Mouse (Mus musculus) ES-Bruce4 (cell line): ENCODE data around the gene Slc8a2. TPM values are rescaled to one million over a fixed set of nuclear protein-coding genes. Genes with fewer than 3 reads are reported as not detected.

Source experiments
- H3K27ac ChIP-seq: 2 replicates; pipeline ENCODE4 v1.5.1; 2012; ENCODE audit warnings: low read length, inconsistent platforms; ENCODE audit not compliant: insufficient read depth
- H3K27me3 ChIP-seq: 2 replicates; pipeline ENCODE4 v1.6.1; 2012; ENCODE audit warnings: mild to moderate bottlenecking, low read length, inconsistent platforms; ENCODE audit not compliant: control insufficient read depth, poor library complexity, insufficient read depth, severe bottlenecking
- H3K36me3 ChIP-seq: 2 replicates; pipeline ENCODE4 v1.6.1; 2012; ENCODE audit warnings: inconsistent platforms, mild to moderate bottlenecking, low read length, moderate library complexity; ENCODE audit not compliant: control insufficient read depth, poor library complexity, insufficient read depth, severe bottlenecking
- H3K4me1 ChIP-seq: one replicate; pipeline ENCODE4 v1.8.1; 2011; ENCODE audit warnings: low read length; ENCODE audit not compliant: control insufficient read depth, insufficient read depth
- H3K4me3 ChIP-seq: 2 replicates; pipeline ENCODE4 v1.5.1; 2011; ENCODE audit warnings: low read depth, mild to moderate bottlenecking, low read length
- H3K9ac ChIP-seq: 2 replicates; pipeline ENCODE4 v1.6.1; 2012; ENCODE audit warnings: low read depth, mild to moderate bottlenecking, inconsistent platforms; ENCODE audit not compliant: poor library complexity, severe bottlenecking
- H3K9me3 ChIP-seq: replicated peaks from 2 replicates; pipeline ENCODE4 v1.6.1; 2012; ENCODE audit warnings: mild to moderate bottlenecking, low read length, inconsistent platforms; ENCODE audit not compliant: control insufficient read depth, poor library complexity, insufficient read depth, severe bottlenecking
- CTCF ChIP-seq: IDR thresholded peaks from one replicate; pipeline ENCODE4 v1.8.1; 2011; ENCODE audit warnings: low read depth, low read length
- EP300 ChIP-seq: IDR thresholded peaks from 2 replicates; pipeline ENCODE4 v1.6.1; 2011; ENCODE audit warnings: low read depth, low read length; ENCODE audit not compliant: insufficient read depth
- POLR2A ChIP-seq: IDR thresholded peaks from one replicate; pipeline ENCODE4 v1.8.1; 2011; ENCODE audit warnings: low read length; ENCODE audit not compliant: insufficient read depth
- polyA plus RNA-seq: library from polyadenylated mRNA; stranded (reverse); fragments of >200 nt; gene quantifications from 2 replicates; pipeline ENCODE4 v1.2.4, GENCODE M21; 2011; ENCODE audit warnings: low read depth; ENCODE audit not compliant: missing spikeins, insufficient read depth, insufficient read length

The Slc8a2 gene
- polyA plus RNA-seq, 1 experiment: 4.5 TPM

GRCm38 (mm10) chr7:16103760-16104159 is 25.9 kb upstream of the Slc8a2 start:
- Histone ChIP-seq H3K36me3 (peaks cover 12% of the 10 kb centered on the region; the same call in 1 of the 2 replicates), H3K27ac (no peak overlapping the region), H3K27me3 (no peaks in the 10 kb centered on the region), H3K4me1 (peaks cover 2% of the 10 kb centered on the region), H3K9ac (no peak overlapping the region), H3K9me3 (no peaks in the 10 kb centered on the region), H3K4me3 (no peak overlapping the region)
- no peak for TF ChIP-seq EP300
- no peak for TF ChIP-seq CTCF
- TF ChIP-seq POLR2A: no peak

- TF ChIP-seq CTCF (no peak), EP300 (no peak), POLR2A (no peak)
- no peak overlapping the region for H3K4me3 ChIP-seq
- no peaks in the 10 kb centered on the region for H3K27me3 ChIP-seq
- H3K9ac ChIP-seq: no peak overlapping the region
- H3K9me3 ChIP-seq: no peaks in the 10 kb centered on the region
- H3K4me1 ChIP-seq: peaks cover 2% of the 10 kb centered on the region
- H3K36me3 ChIP-seq: peaks cover 14% of the 10 kb centered on the region; the same call in 1 of the 2 replicates
- no peak overlapping the region for H3K27ac ChIP-seq
Measured at GRCm38 (mm10) chr7:16104611-16105388, 24.8 kb upstream of the Slc8a2 start.

- Histone ChIP-seq H3K9ac (no peak overlapping the region), H3K27me3 (no peaks in the 10 kb centered on the region), H3K36me3 (peaks cover 14% of the 10 kb centered on the region), H3K9me3 (no peaks in the 10 kb centered on the region), H3K4me3 (no peak overlapping the region), H3K27ac (no peak overlapping the region), H3K4me1 (no peaks in the 10 kb centered on the region)
- no peak for TF ChIP-seq EP300
- TF ChIP-seq POLR2A: no peak
- TF ChIP-seq CTCF: no peak
Measured at GRCm38 (mm10) chr7:16108886-16109542, 20.6 kb upstream of the Slc8a2 start.

- Histone ChIP-seq H3K9me3 (no peaks in the 10 kb centered on the region), H3K27ac (no peak overlapping the region), H3K9ac (no peak overlapping the region), H3K4me3 (no peak overlapping the region), H3K4me1 (no peaks in the 10 kb centered on the region), H3K27me3 (no peaks in the 10 kb centered on the region), H3K36me3 (peaks cover 9% of the 10 kb centered on the region)
- no peak for TF ChIP-seq EP300
- TF ChIP-seq CTCF: no peak
- no peak for TF ChIP-seq POLR2A
Measured at GRCm38 (mm10) chr7:16110158-16110557, 19.5 kb upstream of the Slc8a2 start.

- Histone ChIP-seq H3K9me3 (no peaks in the 10 kb centered on the region), H3K27ac (no peak overlapping the region), H3K9ac (no peak overlapping the region), H3K27me3 (no peaks in the 10 kb centered on the region), H3K4me3 (no peak overlapping the region), H3K36me3 (peaks cover 9% of the 10 kb centered on the region), H3K4me1 (no peaks in the 10 kb centered on the region)
- no peak for TF ChIP-seq CTCF
- TF ChIP-seq POLR2A: no peak
- TF ChIP-seq EP300: no peak
Measured at GRCm38 (mm10) chr7:16111284-16112090, 18.1 kb upstream of the Slc8a2 start.
